Mouse (Mus musculus) midbrain, embryonic 16.5 days (tissue): ENCODE measurements around the gene Use1. TPM values are rescaled to one million over a fixed set of nuclear protein-coding genes. Genes with fewer than 3 reads are reported as not detected.

Source experiments
- ATAC-seq: fragments of 200-750 bp; cut with Nextera tagmentation; 2 replicates; pipeline ENCODE4 v1.8.0; 2017; ENCODE audit warnings: moderate TSS enrichment
- H3K27ac ChIP-seq: fragments of 300-500 bp; sonication (generic); 2 replicates; pipeline ENCODE4 v1.5.1; 2014; ENCODE audit warnings: mild to moderate bottlenecking, low read length, mixed read lengths
- H3K27me3 ChIP-seq: fragments of 300-500 bp; sonication (generic); 2 replicates; pipeline ENCODE4 v1.6.1; 2014; ENCODE audit warnings: low read depth, low read length, mixed read lengths; ENCODE audit not compliant: control insufficient read depth, insufficient read depth
- H3K36me3 ChIP-seq: fragments of 300-500 bp; sonication (generic); 2 replicates; pipeline ENCODE4 v1.6.1; 2014; ENCODE audit warnings: mild to moderate bottlenecking, low read length, moderate library complexity, mixed read lengths; ENCODE audit not compliant: control insufficient read depth, insufficient read depth
- H3K4me1 ChIP-seq: fragments of 300-500 bp; sonication (generic); 2 replicates; pipeline ENCODE4 v1.6.1; 2014; ENCODE audit warnings: mild to moderate bottlenecking, low read length, mixed read lengths; ENCODE audit not compliant: control insufficient read depth, insufficient read depth
- H3K4me2 ChIP-seq: fragments of 300-500 bp; sonication (generic); 2 replicates; pipeline ENCODE4 v1.6.1; 2014; ENCODE audit warnings: mild to moderate bottlenecking, low read length, mixed read lengths
- H3K4me3 ChIP-seq: fragments of 300-500 bp; sonication (generic); 2 replicates; pipeline ENCODE4 v1.5.1; 2014; ENCODE audit warnings: low read depth, mild to moderate bottlenecking, low read length, moderate library complexity, mixed read lengths
- H3K9ac ChIP-seq: fragments of 300-500 bp; sonication (generic); 2 replicates; pipeline ENCODE4 v1.6.1; 2014; ENCODE audit warnings: low read depth, low read length, mixed read lengths
- H3K9me3 ChIP-seq: fragments of 300-500 bp; sonication (generic); replicated peaks from 2 replicates; pipeline ENCODE4 v1.6.1; 2014; ENCODE audit warnings: mild to moderate bottlenecking, low read length, mixed read lengths; ENCODE audit not compliant: control insufficient read depth, poor library complexity, severe bottlenecking
- WGBS: fragments of 180-500 bp; shearing (Covaris S2); extraction: QIAGEN DNeasy Blood & Tissue Kit; methylation state at CpG from one replicate; pipeline ENCODE4 v1.1.7; 2014; 5-methylcytosine and 5-hydroxymethylcytosine counted together
- polyA plus RNA-seq: library from polyadenylated mRNA; unstranded; fragments of >200 nt; fragmentation: Nextera tagmentation; extraction: Ambion mirVana; gene quantifications from 2 replicates; pipeline ENCODE4 v1.2.1, GENCODE M21; 2015

The Use1 gene
- polyA plus RNA-seq, 1 experiment from 2014 or later = 123 TPM

DNA sequence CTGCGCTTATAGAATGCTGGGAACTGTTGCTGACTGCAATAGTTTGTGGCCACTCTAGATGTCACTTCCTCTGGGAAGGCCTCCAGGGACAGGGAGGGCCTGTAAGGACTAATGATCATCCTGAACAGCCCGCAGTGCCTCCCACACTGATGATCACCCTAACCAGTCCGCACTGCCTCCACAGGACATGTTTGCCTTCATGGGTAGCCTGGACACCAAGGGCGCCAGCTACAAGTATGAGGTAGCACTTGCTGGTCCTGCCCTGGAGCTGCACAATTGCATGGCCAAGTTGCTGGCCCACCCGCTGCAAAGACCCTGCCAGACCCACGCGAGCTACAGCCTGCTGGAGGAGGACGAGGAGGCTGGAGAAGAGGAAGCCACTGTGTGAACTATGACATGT is 37.4 kb downstream of the Use1 start:
- no peak for ATAC-seq
- peaks cover 13% of the 10 kb centered on the region; the same call in 1 of the 2 replicates for H3K4me1 ChIP-seq
- 91% methylated on average over 8 of the region's 8 CpGs for WGBS
- H3K4me3 ChIP-seq = no peak overlapping the region
- H3K36me3 ChIP-seq = peaks cover 4% of the 10 kb centered on the region; the same call in 1 of the 2 replicates
- no peaks in the 10 kb centered on the region for H3K27me3 ChIP-seq
- H3K27ac ChIP-seq = no peak overlapping the region
- no peak overlapping the region for H3K4me2 ChIP-seq
- H3K9ac ChIP-seq = no peak overlapping the region
- H3K9me3 ChIP-seq = no peaks in the 10 kb centered on the region

GRCm38 (mm10) chr8:71404951-71405351 is 38.3 kb downstream of the Use1 start:
- H3K27ac ChIP-seq = no peak overlapping the region
- no peaks in the 10 kb centered on the region for H3K36me3 ChIP-seq
- no peaks in the 10 kb centered on the region for H3K27me3 ChIP-seq
- no peak overlapping the region for H3K9ac ChIP-seq
- no peak for ATAC-seq
- peaks cover 13% of the 10 kb centered on the region; the same call in 1 of the 2 replicates for H3K4me1 ChIP-seq
- no peaks in the 10 kb centered on the region for H3K9me3 ChIP-seq
- no peak overlapping the region; the same call in 1 of the 2 replicates for H3K4me2 ChIP-seq
- WGBS = 91% methylated on average over 9 of the region's 9 CpGs
- no peak overlapping the region for H3K4me3 ChIP-seq

DNA sequence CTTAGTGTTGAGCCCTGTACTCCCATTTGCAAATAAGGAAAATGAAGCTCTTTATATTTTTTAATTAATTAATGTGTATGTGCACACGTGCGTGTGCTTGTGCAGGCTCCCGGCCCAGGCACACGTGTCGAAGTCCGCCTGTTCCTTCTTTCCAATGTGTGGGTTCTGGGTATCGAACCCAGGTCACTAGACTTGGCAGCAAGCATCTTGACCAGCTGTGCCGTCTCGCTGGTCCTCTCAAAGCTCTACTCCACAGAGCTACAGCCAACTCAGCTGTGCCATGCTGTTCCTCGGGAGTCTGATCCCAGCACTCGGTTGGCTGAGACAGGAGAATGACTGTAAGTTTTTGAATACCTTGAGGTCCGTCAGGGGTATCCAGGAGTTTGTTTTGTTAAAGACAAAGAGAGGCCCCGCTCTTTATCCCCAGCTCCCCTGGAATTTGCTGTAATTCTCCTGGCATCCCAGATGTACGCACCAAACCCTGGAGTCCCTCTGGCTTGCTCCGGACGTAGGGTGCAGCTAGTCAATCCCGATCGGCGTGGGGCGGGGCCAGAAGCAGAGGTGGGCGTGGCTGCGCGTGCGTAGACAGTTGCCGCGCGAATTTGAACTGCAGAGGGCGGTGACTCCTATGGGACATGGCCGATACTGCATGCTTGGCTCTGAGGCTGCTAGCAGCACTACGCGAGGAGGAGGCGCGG is 38.9 kb downstream of the Use1 start, which contains the start of gene Ankle1:
TSS of gene Ankle1 (plus strand) at position 610 of the 698 bp plus-strand sequence.
- 0 out of 2 replicates have a peak within 1 kb of the TSS, but pooled peaks have one; percentile 17 for H3K27ac ChIP-seq
- WGBS = 17% methylated on average over 33 of the region's 33 CpGs
- no peaks in the 10 kb centered on the region for H3K36me3 ChIP-seq
- H3K4me2 ChIP-seq = peak within 1 kb of the TSS; percentile 97
- peak within 1 kb of the TSS; percentile 47 for H3K4me3 ChIP-seq
- no peaks in the 10 kb centered on the region for H3K27me3 ChIP-seq
- H3K4me1 ChIP-seq = peaks cover 13% of the 10 kb centered on the region; the same call in 1 of the 2 replicates
- H3K9ac ChIP-seq = peak within 1 kb of the TSS; percentile 52
- H3K9me3 ChIP-seq = no peaks in the 10 kb centered on the region
- peak; percentile 90 for ATAC-seq

DNA sequence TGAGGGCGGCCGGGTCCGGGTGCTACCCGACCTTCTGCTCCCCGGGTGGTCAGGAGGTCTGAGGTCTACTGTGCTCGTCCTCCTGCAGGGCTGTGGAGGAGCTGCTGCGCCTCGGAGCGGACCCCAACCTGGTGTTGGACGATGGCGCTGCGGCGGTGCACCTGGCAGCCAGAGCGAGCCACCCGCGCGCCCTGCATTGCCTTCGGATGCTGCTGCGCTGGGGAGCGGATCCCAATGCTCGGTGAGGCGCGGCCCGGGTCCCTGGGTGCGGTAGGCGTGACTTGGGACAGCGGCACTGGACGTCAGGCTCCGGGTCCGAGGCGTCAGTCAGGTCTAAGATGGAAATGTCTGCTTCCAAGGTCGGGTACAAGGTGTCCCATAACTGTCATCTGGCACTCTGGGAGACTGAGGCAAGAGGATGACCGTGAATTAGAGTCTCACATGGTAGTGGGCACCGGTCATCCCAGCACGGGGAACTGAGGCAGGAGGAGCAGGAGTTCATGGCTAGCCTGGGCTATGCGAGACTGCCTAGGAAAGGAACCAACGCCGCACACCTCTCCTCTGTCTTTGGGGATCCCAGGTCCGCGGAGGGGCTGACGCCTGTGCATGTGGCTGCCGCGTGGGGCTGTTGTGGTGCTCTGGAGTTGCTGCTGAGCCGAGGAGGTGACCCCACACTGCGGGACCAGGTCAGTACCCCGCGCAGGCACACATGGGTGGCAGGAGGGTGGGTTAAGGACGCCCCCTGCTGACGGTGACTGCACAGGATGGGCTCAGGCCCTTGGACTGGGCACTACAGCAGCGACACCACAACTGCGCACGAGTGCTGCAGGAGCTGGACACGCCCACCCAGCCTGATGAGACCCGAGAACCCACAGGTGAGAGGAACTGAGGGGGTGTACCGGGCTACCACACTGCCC is 39.7 kb downstream of the Use1 start:
- H3K36me3 ChIP-seq = no peaks in the 10 kb centered on the region
- H3K4me2 ChIP-seq = peak overlapping the region; percentile 97
- H3K9me3 ChIP-seq = no peaks in the 10 kb centered on the region
- H3K27ac ChIP-seq = no peak overlapping the region
- ATAC-seq = peak; percentile 43; the same call in 1 of the 2 replicates
- peaks cover 13% of the 10 kb centered on the region; the same call in 1 of the 2 replicates for H3K4me1 ChIP-seq
- peak overlapping the region; percentile 46 for H3K9ac ChIP-seq
- H3K27me3 ChIP-seq = no peaks in the 10 kb centered on the region
- H3K4me3 ChIP-seq = peak overlapping the region; percentile 47
- WGBS = under 1% methylated on average over 55 of the region's 55 CpGs

- Histone ChIP-seq H3K9me3 (no peaks in the 10 kb centered on the region), H3K36me3 (no peaks in the 10 kb centered on the region), H3K9ac (no peak overlapping the region), H3K27me3 (no peaks in the 10 kb centered on the region), H3K4me3 (no peak overlapping the region), H3K27ac (no peak overlapping the region), H3K4me1 (peaks cover 13% of the 10 kb centered on the region; the same call in 1 of the 2 replicates), H3K4me2 (no peak overlapping the region)
- ATAC-seq = no peak
- 90% methylated on average over 14 of the region's 14 CpGs for WGBS
These were observed 40.8 kb downstream of the Use1 start for GRCm38 (mm10) chr8:71407441-71407840.

GRCm38 (mm10) chr8:71408231-71408630 is 41.6 kb downstream of the Use1 start:
- Histone ChIP-seq H3K9ac (no peak overlapping the region), H3K27me3 (no peaks in the 10 kb centered on the region), H3K9me3 (no peaks in the 10 kb centered on the region), H3K27ac (no peak overlapping the region), H3K4me1 (peaks cover 13% of the 10 kb centered on the region; the same call in 1 of the 2 replicates), H3K4me2 (no peak overlapping the region), H3K36me3 (no peaks in the 10 kb centered on the region), H3K4me3 (no peak overlapping the region)
- ATAC-seq = no peak
- WGBS = 96% methylated on average over 4 of the region's 4 CpGs

DNA sequence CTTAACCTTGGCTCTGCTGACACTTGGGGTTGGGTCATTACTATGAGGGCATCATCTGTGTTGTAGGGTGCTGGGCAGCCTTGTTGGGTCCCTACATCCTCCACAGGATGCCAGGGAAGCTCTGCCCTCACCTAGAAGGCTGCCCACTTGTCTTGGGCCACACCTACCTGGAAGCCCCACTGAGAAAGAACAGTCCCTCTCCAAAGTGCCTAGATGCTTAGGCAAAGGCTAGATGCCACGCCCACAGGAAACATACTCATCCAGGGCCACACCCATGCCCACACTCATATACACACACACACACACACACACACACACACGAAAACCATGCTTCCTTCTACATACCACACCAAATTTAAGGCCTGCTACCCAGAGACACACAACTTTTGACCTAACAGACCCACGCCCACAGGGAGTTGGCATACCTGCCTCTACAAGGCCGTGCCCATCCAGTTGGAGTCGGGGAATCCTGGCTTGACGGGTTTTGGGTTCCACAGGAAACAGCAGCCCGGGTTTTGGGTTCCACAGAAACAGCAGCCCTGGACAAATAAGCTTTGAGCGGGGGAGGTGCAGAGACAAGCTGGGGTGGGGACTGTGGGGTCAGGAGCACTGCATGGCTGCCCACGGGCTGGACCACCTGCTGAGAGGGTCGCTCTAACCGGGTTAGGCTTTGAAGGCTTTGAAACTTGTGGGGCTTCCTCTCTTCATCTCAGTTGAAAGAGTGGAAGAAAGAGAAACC is 45.1 kb downstream of the Use1 start:
- Histone ChIP-seq H3K4me2 (no peak overlapping the region), H3K4me1 (peaks cover 2% of the 10 kb centered on the region; the same call in 1 of the 2 replicates), H3K27me3 (no peaks in the 10 kb centered on the region), H3K9ac (no peak overlapping the region), H3K9me3 (no peaks in the 10 kb centered on the region), H3K4me3 (no peak overlapping the region), H3K36me3 (no peaks in the 10 kb centered on the region), H3K27ac (no peak overlapping the region)
- ATAC-seq = no peak
- 50% methylated on average over 11 of the region's 11 CpGs for WGBS
